Comparison of ENCODE assay signal across 18 mouse cellular contexts in the genomic region with DNA sequence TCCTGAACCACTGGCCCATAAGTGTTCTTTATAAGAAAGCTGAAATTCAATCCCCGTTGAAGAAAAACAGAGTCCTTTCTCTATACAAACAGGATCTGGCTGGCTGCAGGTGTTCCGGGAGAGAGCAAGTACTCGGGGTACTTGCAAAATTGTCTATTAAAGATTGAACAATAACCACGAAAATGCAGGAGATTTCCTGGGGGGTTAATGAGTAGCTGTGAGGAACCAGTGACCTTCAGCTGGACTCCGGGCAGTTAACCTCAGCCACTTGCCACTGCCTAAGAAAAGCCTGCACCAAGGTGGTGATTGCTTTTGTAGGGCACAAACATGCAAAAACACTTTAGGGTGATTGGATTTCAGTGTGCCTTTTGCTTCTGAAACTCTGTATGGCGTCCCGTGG.
DNase-seq lines count a peak whose midpoint lies in the region; ATAC-seq lines count a peak whose summit lies in the region.
"Had no signal": no experiment of that assay in that cellular context is flagged by ENCODE, and none has a peak within 500 bp of the region (broad histone marks: within the 10 kb centered on the region; RNA-seq: fewer than 3 reads in every experiment).

No protein-coding gene starts in this region.

- no peak overlapping the region for H3K27ac ChIP-seq in limb, embryonic 11.5 days (replicated peaks; ENCODE audit: low read depth, low read length)
- no peak overlapping the region for H3K27ac ChIP-seq in limb, embryonic 10.5 days
- no peak overlapping the region for H3K27ac ChIP-seq in heart, embryonic 11.5 days (ENCODE audit: low read depth, low read length)
- H3K27ac ChIP-seq: forebrain, embryonic 15.5 days; liver, embryonic 15.5 days; midbrain, embryonic 15.5 days had no signal

- H3K4me3 ChIP-seq in limb, embryonic 11.5 days (ENCODE audit: low read depth, low read length) = no peak overlapping the region
- H3K4me3 ChIP-seq in limb, embryonic 10.5 days = no peak overlapping the region
- no peak overlapping the region for H3K4me3 ChIP-seq in heart, embryonic 11.5 days (ENCODE audit: low read depth, low read length)
- H3K4me3 ChIP-seq: forebrain, embryonic 15.5 days; liver, embryonic 15.5 days; megakaryocyte, embryonic 14.5 days; midbrain, embryonic 15.5 days had no signal

- H3K4me1 ChIP-seq in limb, embryonic 11.5 days (ENCODE audit: control insufficient read depth, insufficient read depth, low read length) = no peaks in the 10 kb centered on the region
- peaks cover 3% of the 10 kb centered on the region; the same call in 1 of the 2 replicates for H3K4me1 ChIP-seq in limb, embryonic 10.5 days
- H3K4me1 ChIP-seq in heart, embryonic 11.5 days (ENCODE audit: control insufficient read depth, insufficient read depth, low read length) = no peaks in the 10 kb centered on the region
- H3K4me1 ChIP-seq: forebrain, embryonic 15.5 days; liver, embryonic 15.5 days; megakaryocyte, embryonic 14.5 days; midbrain, embryonic 15.5 days had no signal

- peak; percentile 23 for DNase-seq in limb, embryonic 11.5 days (ENCODE audit: low spot score)
- DNase-seq in limb, embryonic 10.5 days (ENCODE audit: low spot score) = no peak
- DNase-seq in kidney, adult 9 months = peak; percentile 96
- DNase-seq in kidney, postnatal 36 days = peak; percentile 67 to 92
- no peak for DNase-seq in gastrocnemius, postnatal 14 days
- DNase-seq in cerebellum, adult 11-12 months = no peak
- DNase-seq: adrenal gland, postnatal 14 days; cerebellum, adult 2 months; heart, adult 18-20 months; left cerebral cortex, postnatal 4 days; lung, postnatal 10 days; thymus, postnatal 36 days had no signal

- H3K36me3 ChIP-seq in limb, embryonic 11.5 days (ENCODE audit: control insufficient read depth, insufficient read depth, low read length) = no peaks in the 10 kb centered on the region
- no peaks in the 10 kb centered on the region for H3K36me3 ChIP-seq in limb, embryonic 10.5 days
- no peaks in the 10 kb centered on the region for H3K36me3 ChIP-seq in heart, embryonic 11.5 days (ENCODE audit: control insufficient read depth, insufficient read depth, low read length)
- H3K36me3 ChIP-seq: forebrain, embryonic 15.5 days; liver, embryonic 15.5 days; midbrain, embryonic 15.5 days had no signal

- no peak overlapping the region for H3K4me2 ChIP-seq in limb, embryonic 11.5 days (ENCODE audit: low read depth, severe bottlenecking)
- no peak overlapping the region for H3K4me2 ChIP-seq in heart, embryonic 11.5 days
- H3K4me2 ChIP-seq: forebrain, embryonic 15.5 days; liver, embryonic 15.5 days; midbrain, embryonic 15.5 days had no signal

- 55% methylated on average over 7 of the region's 7 CpGs for WGBS in limb, embryonic 11.5 days
- WGBS in limb, embryonic 10.5 days = 79% methylated on average over 7 of the region's 7 CpGs
- 79% methylated on average over 7 of the region's 7 CpGs for WGBS in heart, embryonic 11.5 days (ENCODE audit: insufficient replicate concordance)

- H3K27me3 ChIP-seq in limb, embryonic 11.5 days (ENCODE audit: control insufficient read depth, insufficient read depth, low read length) = no peaks in the 10 kb centered on the region
- H3K27me3 ChIP-seq in limb, embryonic 10.5 days (ENCODE audit: low read depth, poor library complexity, severe bottlenecking) = no peaks in the 10 kb centered on the region
- no peaks in the 10 kb centered on the region for H3K27me3 ChIP-seq in heart, embryonic 11.5 days (ENCODE audit: control insufficient read depth, insufficient read depth, low read length)
- H3K27me3 ChIP-seq: forebrain, embryonic 15.5 days; liver, embryonic 15.5 days; megakaryocyte, embryonic 14.5 days; midbrain, embryonic 15.5 days had no signal

- H3K9me3 ChIP-seq in limb, embryonic 11.5 days (ENCODE audit: control insufficient read depth, low read length) = no peaks in the 10 kb centered on the region
- H3K9me3 ChIP-seq in limb, embryonic 10.5 days (replicated peaks) = no peaks in the 10 kb centered on the region
- no peaks in the 10 kb centered on the region for H3K9me3 ChIP-seq in heart, embryonic 11.5 days (replicated peaks; ENCODE audit: control insufficient read depth, low read length)
- H3K9me3 ChIP-seq: forebrain, embryonic 15.5 days; liver, embryonic 15.5 days; midbrain, embryonic 15.5 days had no signal

- H3K9ac ChIP-seq in limb, embryonic 11.5 days (ENCODE audit: low read length) = no peak overlapping the region
- H3K9ac ChIP-seq in heart, embryonic 11.5 days (ENCODE audit: low read depth, low read length) = no peak overlapping the region
- H3K9ac ChIP-seq: forebrain, embryonic 15.5 days; liver, embryonic 15.5 days; midbrain, embryonic 15.5 days had no signal

- intact Hi-C loops in gastrocnemius, postnatal 14 days (cut with DNase I; ENCODE audit: low total_unique reads) = no loop called here

- ATAC-seq in limb, embryonic 11.5 days (ENCODE audit: insufficient number of reproducible peaks, low FRiP score, low TSS enrichment, low read depth) = no peak
- ATAC-seq in heart, embryonic 11.5 days (replicated peaks; ENCODE audit: insufficient number of reproducible peaks, low FRiP score, low TSS enrichment) = no peak
- ATAC-seq: activated CD4-positive, CD25-positive, alpha-beta regulatory T cell, adult 4 months; forebrain, embryonic 15.5 days; midbrain, embryonic 15.5 days had no signal

Comparison
In these comparisons a context has a peak if more than half of its experiments do, and no peak if none do; other contexts are left out.
1. DNase-seq: peak in limb, embryonic 11.5 days (single experiment), kidney, adult 9 months (single experiment) and kidney, postnatal 36 days (2 of 2); none in limb, embryonic 10.5 days (single experiment), gastrocnemius, postnatal 14 days (single experiment) and cerebellum, adult 11-12 months (single experiment).